Mouse (Mus musculus): ENCODE measurements at regions not wholly inside any gene's neighbourhood (a gene's known extent, or its start where the extent isn't known, plus 50 kb on each side); places are given as distances from the start of the nearest gene placed in this dataset.
A peak's percentile ranks its signal among the peaks of the same experiment; 100 is the strongest.

DNA sequence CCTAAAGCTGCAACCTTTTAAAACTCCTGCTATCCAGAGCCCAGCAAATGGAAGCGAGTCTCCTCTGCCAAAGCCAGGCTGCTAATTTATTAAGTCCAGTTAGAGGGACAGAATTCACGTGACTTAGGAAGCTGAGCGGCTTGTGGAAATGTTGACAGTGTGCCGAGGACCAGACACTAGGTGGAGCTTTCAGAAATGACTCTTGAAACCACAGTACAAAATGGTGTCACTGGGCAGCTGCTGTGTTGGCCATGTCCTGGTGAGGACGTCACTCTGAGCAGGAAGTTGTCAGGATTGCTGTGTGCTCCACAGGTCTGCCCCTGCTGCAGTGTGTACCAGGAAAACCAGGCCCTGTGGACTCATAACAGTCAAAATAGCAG is 84.3 kb upstream of the Pik3cg start:
- TF ChIP-seq CTCF (IDR thresholded peaks at IDR 0.05; ENCODE audit: low read depth): peak; percentile 51
- no peak; the same call in 1 of the 2 replicates for TF ChIP-seq EP300 (IDR thresholded peaks at IDR 0.05; ENCODE audit: low read depth)
